Mouse (Mus musculus) kidney, adult 2 months (tissue): ENCODE data around the gene Figla.

Experiments
- CTCF ChIP-seq: fragments of 200-500 bp; conservative IDR thresholded peaks from 2 replicates; pipeline ENCODE4 v1.5.1; 2011; ENCODE audit warnings: low read depth, mild to moderate bottlenecking, control low read depth, low read length, moderate library complexity, mixed read lengths; ENCODE audit not compliant: insufficient read depth, insufficient read length
- POLR2A ChIP-seq: fragments of 200-500 bp; IDR thresholded peaks from one replicate; pipeline ENCODE4 v1.6.1; 2011; ENCODE audit warnings: low read depth, low read length, control low read depth

DNA sequence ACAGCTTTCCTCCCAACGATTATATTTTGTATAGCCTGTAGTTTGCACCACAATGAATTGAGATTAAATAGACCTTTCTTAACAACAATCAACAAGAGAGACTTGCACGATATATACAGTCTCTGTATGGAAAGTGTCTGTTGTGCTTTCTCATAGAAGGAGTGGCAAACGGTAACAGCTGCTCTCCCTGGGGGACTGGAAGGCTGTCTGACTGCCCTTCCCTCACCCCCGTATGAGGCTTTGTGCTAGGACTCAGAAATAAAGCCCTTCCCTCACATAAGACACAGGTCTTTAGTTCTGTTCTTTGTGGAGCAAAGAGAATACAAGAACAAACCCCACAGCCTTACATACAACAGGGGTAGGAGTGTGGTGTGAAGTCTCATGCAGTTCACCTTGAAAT, 37.1 kb downstream of the Figla start:
- TF ChIP-seq CTCF (no peak), POLR2A (no peak)
